ENCODE assay signal across 16 mouse cellular contexts in genomic region chr16:37455971-37456370, GRCm38 (mm10).
"Had no signal": no experiment of that assay in that cellular context is flagged by ENCODE, and none has a peak within 500 bp of the region (broad histone marks: within the 10 kb centered on the region; RNA-seq: fewer than 3 reads in every experiment).

No protein-coding gene starts in this region.

- ATAC-seq: liver, postnatal 0 days; lung, postnatal 0 days; midbrain, embryonic 13.5 days; midbrain, embryonic 15.5 days had no signal

- H3K36me3 ChIP-seq: liver, embryonic 15.5 days; lung, embryonic 15.5 days; midbrain, embryonic 13.5 days; midbrain, embryonic 15.5 days; neural tube, embryonic 12.5 days; stomach, embryonic 15.5 days had no signal

- H3K9ac ChIP-seq: liver, embryonic 15.5 days; liver, postnatal 0 days; lung, embryonic 15.5 days; midbrain, embryonic 13.5 days; midbrain, embryonic 15.5 days; neural tube, embryonic 12.5 days; stomach, embryonic 15.5 days had no signal

- H3K27ac ChIP-seq: liver, embryonic 15.5 days; lung, embryonic 15.5 days; midbrain, embryonic 13.5 days; midbrain, embryonic 15.5 days; neural tube, embryonic 12.5 days; stomach, embryonic 15.5 days; stomach, postnatal 0 days had no signal

- H3K4me3 ChIP-seq: liver, embryonic 15.5 days; lung, embryonic 15.5 days; midbrain, embryonic 13.5 days; midbrain, embryonic 15.5 days; neural tube, embryonic 12.5 days; stomach, embryonic 15.5 days had no signal

- H3K27me3 ChIP-seq: liver, embryonic 15.5 days; lung, embryonic 15.5 days; midbrain, embryonic 13.5 days; midbrain, embryonic 15.5 days; neural tube, embryonic 12.5 days; stomach, embryonic 15.5 days had no signal

- H3K4me2 ChIP-seq: liver, embryonic 15.5 days; lung, embryonic 15.5 days; midbrain, embryonic 11.5 days; midbrain, embryonic 13.5 days; midbrain, embryonic 15.5 days; neural tube, embryonic 12.5 days; stomach, embryonic 15.5 days had no signal

- DNase-seq: liver, postnatal 0 days; lung, adult 2 months; lung, postnatal 14 days; lung, postnatal 36 days; right cerebral cortex, postnatal 14 days; thymus, adult 2 months; thymus, postnatal 25 days had no signal

- H3K9me3 ChIP-seq: liver, embryonic 15.5 days; lung, embryonic 15.5 days; midbrain, embryonic 13.5 days; midbrain, embryonic 15.5 days; neural tube, embryonic 12.5 days; stomach, embryonic 15.5 days had no signal

- H3K4me1 ChIP-seq: liver, embryonic 15.5 days; lung, embryonic 15.5 days; midbrain, embryonic 13.5 days; midbrain, embryonic 15.5 days; neural tube, embryonic 12.5 days; stomach, embryonic 15.5 days had no signal
